In the genomic region with DNA sequence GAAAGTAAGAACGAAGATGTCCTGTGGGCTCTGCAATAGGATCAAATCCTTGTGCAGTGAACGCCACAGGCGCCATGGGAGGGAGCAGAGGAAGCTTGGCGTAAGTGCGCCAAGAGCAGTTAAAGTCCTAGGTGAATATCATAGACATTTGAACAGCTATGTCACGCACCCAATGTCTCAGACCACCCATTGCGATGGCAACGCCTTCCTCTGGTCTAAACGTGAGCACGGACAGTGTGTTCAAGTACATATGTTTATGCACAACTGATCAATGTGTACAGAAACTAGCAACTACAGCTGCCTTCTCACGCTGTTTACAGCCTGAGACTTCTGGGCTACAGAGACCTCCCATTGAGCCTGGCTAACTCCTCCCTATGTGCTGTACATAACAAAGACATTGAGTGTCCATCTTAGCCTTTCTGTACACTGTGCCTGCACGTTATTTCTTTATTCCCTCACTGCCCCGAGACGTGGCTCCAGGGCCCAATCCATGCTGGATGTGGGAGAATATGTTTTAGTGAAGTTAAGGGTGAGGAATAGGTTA, we compare ENCODE assay signal across 15 mouse cellular contexts. TPM values are rescaled to one million over a fixed set of nuclear protein-coding genes. Genes with fewer than 3 reads are reported as not detected.
"Had no signal": no experiment of that assay in that cellular context is flagged by ENCODE, and none has a peak within 500 bp of the region (broad histone marks: within the 10 kb centered on the region; RNA-seq: fewer than 3 reads in every experiment).

No protein-coding gene starts in this region.

- H3K9me3 ChIP-seq: liver, embryonic 13.5 days; neural tube, embryonic 12.5 days had no signal

- H3K27me3 ChIP-seq: liver, embryonic 13.5 days had no signal

- H3K36me3 ChIP-seq: limb, embryonic 12.5 days; liver, embryonic 13.5 days; neural tube, embryonic 12.5 days had no signal

- H3K4me2 ChIP-seq: limb, embryonic 12.5 days; liver, embryonic 13.5 days; neural tube, embryonic 12.5 days had no signal

- H3K4me3 ChIP-seq: layer of hippocampus, adult 2 months; limb, embryonic 12.5 days; liver, embryonic 13.5 days; myocyte; neural tube, embryonic 12.5 days had no signal

- ATAC-seq: liver, postnatal 0 days had no signal

- H3K27ac ChIP-seq: kidney, postnatal 0 days; layer of hippocampus, adult 2 months; limb, embryonic 12.5 days; liver, embryonic 13.5 days; neural tube, embryonic 12.5 days had no signal

- DNase-seq: kidney, adult 11 months; kidney, adult 9 months; kidney, postnatal 36 days; liver; liver, embryonic 13.5 days; liver, postnatal 0 days; lung, postnatal 36 days; midbrain, embryonic 14.5 days; thymus, postnatal 4 days had no signal

- H3K9ac ChIP-seq: limb, embryonic 12.5 days; liver, embryonic 13.5 days; liver, postnatal 0 days; neural tube, embryonic 12.5 days had no signal

- H3K4me1 ChIP-seq: limb, embryonic 12.5 days; liver, embryonic 13.5 days; neural tube, embryonic 12.5 days had no signal

RNA-seq across cellular contexts. Expression of a gene that starts 11.0 kb away (rescaled TPM):
- total RNA-seq: megakaryocyte progenitor cell, adult 5-6 weeks had no signal
- polyA plus RNA-seq: liver, postnatal 0 days; myocyte had no signal
